Mouse (Mus musculus) neural tube, embryonic 11.5 days (tissue): Measurements from ENCODE around the gene Lrrc34. TPM values are rescaled to one million over a fixed set of nuclear protein-coding genes. Genes with fewer than 3 reads are reported as not detected.

Source experiments
- ATAC-seq: fragments of 200-750 bp; cut with Nextera tagmentation; 2 replicates; pipeline ENCODE4 v1.8.0; 2017; ENCODE audit warnings: moderate number of reproducible peaks, mild to moderate bottlenecking, moderate TSS enrichment, moderate library complexity; ENCODE audit not compliant: insufficient read depth, low FRiP score, low TSS enrichment
- DNase-seq: peaks from one replicate; pipeline ENCODE4 v3.0.0-alpha.2; 2015; ENCODE audit warnings: low spot score
- H3K27ac ChIP-seq: fragments of 300-500 bp; sonication (generic); 2 replicates; pipeline ENCODE4 v1.5.1; 2014; ENCODE audit warnings: low read depth, mild to moderate bottlenecking, low read length
- H3K27me3 ChIP-seq: fragments of 300-500 bp; sonication (generic); 2 replicates; pipeline ENCODE4 v1.6.1; 2014; ENCODE audit warnings: mild to moderate bottlenecking, low read length, mixed read lengths; ENCODE audit not compliant: control insufficient read depth, insufficient read depth
- H3K36me3 ChIP-seq: fragments of 300-500 bp; sonication (generic); 2 replicates; pipeline ENCODE4 v1.6.1; 2014; ENCODE audit warnings: mild to moderate bottlenecking, low read length, moderate library complexity, mixed read lengths; ENCODE audit not compliant: control insufficient read depth, insufficient read depth
- H3K4me1 ChIP-seq: fragments of 300-500 bp; sonication (generic); 2 replicates; pipeline ENCODE4 v1.6.1; 2014; ENCODE audit warnings: low read length, mixed read lengths; ENCODE audit not compliant: control insufficient read depth, insufficient read depth
- H3K4me2 ChIP-seq: fragments of 300-500 bp; sonication (generic); 2 replicates; pipeline ENCODE4 v1.6.1; 2014; ENCODE audit warnings: low read depth, mild to moderate bottlenecking, moderate library complexity
- H3K4me3 ChIP-seq: fragments of 300-500 bp; sonication (generic); 2 replicates; pipeline ENCODE4 v1.5.1; 2014; ENCODE audit warnings: low read depth, low read length
- H3K9ac ChIP-seq: fragments of 300-500 bp; sonication (generic); 2 replicates; pipeline ENCODE4 v1.6.1; 2014; ENCODE audit warnings: mild to moderate bottlenecking, low read length
- H3K9me3 ChIP-seq: fragments of 300-500 bp; sonication (generic); 2 replicates; pipeline ENCODE4 v1.6.1; 2016; ENCODE audit warnings: low read length; ENCODE audit not compliant: control insufficient read depth
- WGBS: fragments of 180-500 bp; shearing (Covaris S2); extraction: QIAGEN DNeasy Blood & Tissue Kit; methylation state at CpG from one replicate; pipeline ENCODE4 v1.1.7; 2014; 5-methylcytosine and 5-hydroxymethylcytosine counted together
- polyA plus RNA-seq: library from polyadenylated mRNA; unstranded; fragments of >200 nt; fragmentation: Nextera tagmentation; extraction: Ambion mirVana; gene quantifications from 2 replicates; pipeline ENCODE4 v1.2.1, GENCODE M21; 2014

Gene Lrrc34
- polyA plus RNA-seq = 1.2 and 1.6 TPM in 2 replicates

DNA sequence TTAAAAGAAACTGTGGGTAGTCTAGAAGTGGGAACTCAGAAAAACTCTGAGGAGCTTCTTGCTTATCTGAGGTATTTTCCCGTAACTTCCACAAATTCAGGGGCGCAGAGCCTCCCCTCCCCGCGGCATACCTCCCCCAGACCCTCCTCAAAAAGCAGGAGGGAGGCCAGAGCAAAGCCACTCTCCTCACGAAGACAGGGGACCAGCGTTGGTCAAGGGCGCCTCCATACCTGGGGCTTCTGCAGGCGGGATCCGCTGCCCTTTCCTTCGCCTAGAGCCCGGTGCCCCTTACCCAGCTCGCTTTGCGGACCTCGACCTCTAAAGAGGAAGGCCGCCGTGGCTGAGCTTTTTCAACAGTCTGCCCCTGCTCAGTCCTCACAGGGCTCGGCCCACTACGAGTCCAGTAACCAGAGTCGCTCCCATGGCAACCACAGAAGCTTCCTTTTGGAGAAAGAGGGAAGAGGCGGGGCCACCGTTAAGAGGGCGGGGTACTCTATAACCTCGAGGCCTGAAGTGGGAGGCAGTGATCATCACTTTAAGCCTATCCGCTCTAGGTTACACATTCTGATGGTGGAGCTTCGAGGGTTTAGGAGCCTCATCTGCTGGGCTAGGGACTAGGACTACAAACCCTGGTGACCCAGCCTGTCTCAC lies at the start of gene Lrrc34:
TSS of gene Lrrc34 (minus strand) at position 430 of the 651 bp plus-strand sequence.
- WGBS = 2% methylated on average over 25 of the region's 25 CpGs
- H3K27ac ChIP-seq = no peak within 1 kb of the TSS
- peak; percentile 92 for ATAC-seq

DNA sequence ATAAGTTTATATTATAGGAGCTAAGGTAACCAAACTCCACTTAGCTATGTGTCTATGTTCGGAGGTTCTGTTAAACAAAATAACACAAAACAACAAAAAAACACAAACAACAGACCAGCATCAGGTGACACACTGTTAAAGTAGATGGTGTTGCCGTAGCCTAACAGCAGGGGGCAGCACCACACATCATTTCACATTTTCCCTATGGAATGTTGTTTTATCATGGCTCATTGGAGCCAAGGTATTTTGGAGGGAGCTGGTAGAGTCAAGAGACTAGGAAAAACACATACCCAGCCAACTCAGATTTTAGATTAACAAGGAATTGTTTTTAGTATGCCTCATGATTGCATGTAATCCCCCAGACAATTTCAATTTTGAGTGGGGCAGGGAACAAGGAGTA lies 48.7 kb upstream of the Lrrc34 start:
- Histone ChIP-seq H3K4me3 (no peak overlapping the region), H3K4me1 (no peaks in the 10 kb centered on the region), H3K36me3 (no peaks in the 10 kb centered on the region), H3K27me3 (no peaks in the 10 kb centered on the region), H3K9ac (no peak overlapping the region), H3K27ac (no peak overlapping the region), H3K4me2 (no peak overlapping the region), H3K9me3 (no peaks in the 10 kb centered on the region)
- ATAC-seq (no peak), DNase-seq (peak; percentile 65)
- 14% methylated on average over 2 of the region's 2 CpGs for WGBS

More for the DNA sequence above, at the start of gene Lrrc34:
- H3K27me3 ChIP-seq = peaks cover 18% of the 10 kb centered on the region
- H3K9me3 ChIP-seq = no peaks in the 10 kb centered on the region
- H3K36me3 ChIP-seq = no peaks in the 10 kb centered on the region
- peak within 1 kb of the TSS; percentile 31 for H3K4me3 ChIP-seq
- H3K4me1 ChIP-seq = 0 out of 2 replicates have a peak, but pooled peaks cover 8% of the 10 kb centered on the region
- H3K9ac ChIP-seq = peak within 1 kb of the TSS; percentile 54
- peak; percentile 73 for DNase-seq
- H3K4me2 ChIP-seq = peak within 1 kb of the TSS; percentile 63

DNA sequence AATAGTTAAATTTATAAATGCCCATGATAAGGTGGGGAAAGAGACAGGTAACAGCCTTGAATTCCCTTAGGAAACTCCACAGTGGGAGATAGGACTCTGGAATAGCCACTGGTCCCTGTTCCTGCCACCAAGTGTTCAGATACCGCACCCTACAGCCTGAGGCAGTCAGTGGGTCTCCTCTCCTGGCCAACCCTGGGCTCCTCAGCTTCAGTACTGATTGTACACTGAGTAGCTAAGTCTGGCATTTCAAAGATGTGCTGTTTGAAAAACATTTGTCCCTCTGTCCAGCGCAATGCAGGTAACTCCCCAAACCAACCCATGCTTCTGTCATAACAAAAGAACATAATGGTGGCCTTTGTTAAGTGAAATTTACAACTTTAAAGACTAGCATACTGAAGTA lies 48.0 kb upstream of the Lrrc34 start:
- Histone ChIP-seq H3K9me3 (no peaks in the 10 kb centered on the region), H3K27ac (no peak overlapping the region), H3K4me1 (no peaks in the 10 kb centered on the region), H3K27me3 (no peaks in the 10 kb centered on the region), H3K4me2 (no peak overlapping the region), H3K9ac (no peak overlapping the region), H3K4me3 (no peak overlapping the region), H3K36me3 (no peaks in the 10 kb centered on the region)
- no peak for ATAC-seq
- DNase-seq = no peak
- 91% methylated on average over 2 of the region's 2 CpGs for WGBS

DNA sequence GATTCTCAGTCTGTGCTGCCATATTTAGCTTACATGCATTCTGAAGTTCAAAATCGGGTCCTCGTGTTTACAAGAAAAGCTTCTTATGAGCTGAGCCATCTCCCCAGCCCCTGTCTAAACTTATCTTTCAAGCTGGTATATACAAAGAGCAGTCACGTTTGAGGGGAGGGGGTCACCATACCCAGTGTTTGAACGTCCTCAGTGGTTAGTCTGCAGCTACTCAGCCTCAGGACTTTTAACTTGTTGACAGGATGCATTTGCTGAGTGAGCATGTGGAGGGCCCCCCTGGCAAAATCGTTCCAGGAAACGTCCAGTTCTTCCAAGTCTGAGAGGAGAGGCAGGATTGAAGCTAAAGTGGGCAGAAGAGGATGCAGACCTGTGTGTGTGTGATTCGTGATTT lies 43.3 kb upstream of the Lrrc34 start:
- Histone ChIP-seq H3K4me2 (no peak overlapping the region), H3K9me3 (no peaks in the 10 kb centered on the region), H3K27ac (no peak overlapping the region), H3K4me3 (no peak overlapping the region), H3K36me3 (no peaks in the 10 kb centered on the region), H3K4me1 (no peaks in the 10 kb centered on the region), H3K27me3 (no peaks in the 10 kb centered on the region), H3K9ac (no peak overlapping the region)
- ATAC-seq (no peak), DNase-seq (no peak)
- 81% methylated on average over 7 of the region's 7 CpGs for WGBS

DNA sequence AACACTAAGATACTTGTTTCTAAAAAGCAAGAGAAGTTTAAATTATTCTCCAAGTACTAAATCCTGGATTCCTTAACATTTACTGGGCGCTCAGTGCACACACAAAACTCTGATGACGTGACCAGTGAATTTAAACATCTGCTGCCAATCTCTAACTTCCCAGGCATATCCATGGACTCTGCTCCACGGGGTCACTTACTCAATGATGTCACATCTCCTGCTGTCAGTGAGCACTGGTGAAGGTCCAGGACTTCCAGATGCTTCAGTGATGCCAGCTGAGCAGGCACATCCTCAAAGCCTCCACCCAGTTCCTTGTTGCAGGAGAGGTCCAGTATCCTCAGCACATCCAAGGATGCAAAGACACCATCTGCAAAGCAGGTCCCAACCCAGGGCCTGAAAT lies 39.5 kb upstream of the Lrrc34 start:
- no peaks in the 10 kb centered on the region for H3K4me1 ChIP-seq
- H3K27ac ChIP-seq = no peak overlapping the region
- H3K27me3 ChIP-seq = no peaks in the 10 kb centered on the region
- ATAC-seq (no peak), DNase-seq (no peak)
- H3K4me3 ChIP-seq = no peak overlapping the region
- H3K9me3 ChIP-seq = no peaks in the 10 kb centered on the region
- H3K4me2 ChIP-seq = no peak overlapping the region
- no peaks in the 10 kb centered on the region for H3K36me3 ChIP-seq
- H3K9ac ChIP-seq = no peak overlapping the region
- WGBS = 82% methylated on average over 3 of the region's 3 CpGs

DNA sequence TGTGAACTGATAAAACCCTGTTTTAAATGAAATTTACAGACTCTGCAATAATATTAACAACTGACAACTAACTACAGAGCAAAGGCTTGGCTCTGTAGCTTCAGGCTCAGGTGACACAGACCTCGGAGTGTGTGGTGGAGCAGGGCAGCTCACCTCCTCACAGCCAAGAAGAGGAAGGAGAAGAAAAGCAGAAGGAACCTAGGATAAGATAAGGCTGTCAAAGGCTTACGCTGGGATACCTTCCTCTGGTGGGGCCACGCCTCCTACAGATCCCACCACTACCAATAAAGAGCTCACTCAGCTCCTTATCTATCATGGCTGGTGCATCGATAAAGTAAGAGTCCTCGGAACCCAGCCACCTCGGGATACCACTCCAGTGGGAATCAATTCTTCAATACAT lies 35.5 kb upstream of the Lrrc34 start:
- Histone ChIP-seq H3K4me3 (no peak overlapping the region), H3K36me3 (no peaks in the 10 kb centered on the region), H3K4me2 (no peak overlapping the region), H3K9me3 (no peaks in the 10 kb centered on the region), H3K27me3 (no peaks in the 10 kb centered on the region), H3K4me1 (no peaks in the 10 kb centered on the region), H3K9ac (no peak overlapping the region), H3K27ac (no peak overlapping the region)
- DNase-seq (no peak), ATAC-seq (no peak)
- 92% methylated on average over 6 of the region's 6 CpGs for WGBS

DNA sequence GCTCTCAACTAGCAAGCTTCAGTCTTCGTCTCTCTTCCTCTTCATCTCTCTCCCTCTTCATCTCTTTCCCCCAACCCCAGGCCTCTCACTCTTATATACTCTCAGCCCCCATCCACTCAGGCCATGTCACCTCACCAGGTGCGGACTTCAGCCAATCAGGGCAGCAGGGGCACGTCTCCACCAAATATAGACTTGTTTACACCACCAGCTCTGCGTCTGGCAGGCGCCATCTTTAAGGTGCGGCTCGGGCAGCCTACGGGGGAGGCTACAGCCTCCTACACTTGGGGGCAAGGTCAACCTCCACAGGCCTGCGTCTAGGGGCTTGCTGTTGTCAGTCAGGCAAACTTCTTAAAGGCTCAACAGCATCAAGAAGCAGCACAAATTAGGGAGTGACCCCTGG lies 10.8 kb upstream of the Lrrc34 start:
- ATAC-seq (no peak), DNase-seq (no peak)
- H3K9ac ChIP-seq = no peak overlapping the region
- H3K27me3 ChIP-seq = no peaks in the 10 kb centered on the region
- no peak overlapping the region for H3K4me2 ChIP-seq
- no peaks in the 10 kb centered on the region for H3K4me1 ChIP-seq
- 84% methylated on average over 9 of the region's 9 CpGs for WGBS
- H3K27ac ChIP-seq = no peak overlapping the region
- no peak overlapping the region for H3K4me3 ChIP-seq
- H3K36me3 ChIP-seq = no peaks in the 10 kb centered on the region
- no peaks in the 10 kb centered on the region for H3K9me3 ChIP-seq

DNA sequence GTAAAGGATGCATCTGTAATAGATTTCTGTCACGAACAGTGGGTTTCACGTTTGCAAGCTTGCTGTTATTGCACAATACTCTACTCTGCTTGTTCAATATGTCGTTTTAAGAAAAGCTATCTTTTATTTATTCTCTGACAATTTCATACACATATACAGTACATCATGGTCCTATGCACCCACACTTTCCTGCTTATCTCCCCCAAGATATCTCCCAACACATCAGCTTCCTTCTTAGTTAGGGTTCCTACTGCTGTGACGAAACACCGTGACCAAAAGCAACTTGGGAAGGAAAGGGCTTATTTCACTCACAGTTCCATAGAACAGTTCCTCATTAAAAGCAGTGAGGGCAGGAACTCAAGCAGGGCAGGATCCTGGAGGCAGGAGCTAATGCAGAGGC lies 8.3 kb upstream of the Lrrc34 start:
- no peaks in the 10 kb centered on the region for H3K36me3 ChIP-seq
- DNase-seq = no peak
- H3K9ac ChIP-seq = no peak overlapping the region
- no peak overlapping the region for H3K4me3 ChIP-seq
- WGBS = 93% methylated on average over 5 of the region's 5 CpGs
- H3K27me3 ChIP-seq = peaks cover 6% of the 10 kb centered on the region
- no peak for ATAC-seq
- no peak overlapping the region for H3K27ac ChIP-seq
- H3K9me3 ChIP-seq = no peaks in the 10 kb centered on the region
- no peaks in the 10 kb centered on the region for H3K4me1 ChIP-seq
- H3K4me2 ChIP-seq = no peak overlapping the region

DNA sequence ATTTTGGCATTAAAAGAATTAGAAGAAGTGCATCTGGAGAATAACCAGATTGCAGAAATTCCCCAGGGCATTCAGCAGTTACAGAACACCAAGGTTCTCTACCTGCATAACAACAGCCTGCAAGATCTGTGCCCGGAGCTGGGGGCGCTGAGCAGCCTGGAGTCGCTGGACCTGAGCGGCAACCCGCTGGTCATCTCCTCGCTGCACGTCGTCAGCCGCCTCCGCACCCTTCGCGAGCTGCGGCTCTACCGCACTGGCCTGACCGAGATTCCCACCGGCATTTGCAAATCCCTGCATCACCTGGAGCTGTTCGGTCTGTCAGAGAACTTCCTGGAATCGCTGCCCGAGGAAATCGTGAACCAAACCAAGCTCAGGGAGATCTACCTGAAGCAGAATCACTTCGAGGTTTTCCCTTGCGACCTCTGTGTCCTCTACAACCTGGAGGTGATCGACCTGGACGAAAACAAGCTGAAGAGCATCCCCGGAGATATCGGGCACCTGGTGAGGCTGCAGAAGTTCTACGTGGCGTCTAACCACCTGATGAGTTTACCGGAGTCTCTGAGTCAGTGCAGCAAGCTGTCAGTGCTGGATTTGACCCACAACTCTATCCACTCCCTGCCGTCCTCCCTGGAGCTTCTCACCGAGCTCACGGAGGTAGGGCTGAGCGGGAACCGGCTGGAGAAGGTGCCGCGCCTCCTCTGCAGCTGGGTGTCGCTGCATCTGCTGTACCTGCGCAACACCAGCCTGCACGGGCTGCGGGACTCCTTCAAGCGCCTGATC lies 2.6 kb upstream of the Lrrc34 start:
- peak; percentile 28 for DNase-seq
- 0 out of 2 replicates have a peak, but pooled peaks have one; percentile 29 for ATAC-seq
- Histone ChIP-seq H3K27me3 (peaks cover 18% of the 10 kb centered on the region), H3K4me1 (0 out of 2 replicates have a peak, but pooled peaks cover 8% of the 10 kb centered on the region), H3K27ac (no peak overlapping the region), H3K4me3 (peak overlapping the region; percentile 33), H3K9me3 (no peaks in the 10 kb centered on the region), H3K36me3 (no peaks in the 10 kb centered on the region), H3K9ac (no peak overlapping the region), H3K4me2 (peak overlapping the region; percentile 67)
- WGBS = 2% methylated on average over 41 of the region's 41 CpGs
